Mouse (Mus musculus) MEL-GATA-1-ER (cell line): ENCODE results near the gene Tcp11l2.

ENCODE experiments used
- DNase-seq: peaks from one replicate; pipeline ENCODE4 v3.0.0-alpha.2; 2012; ENCODE audit warnings: low read depth; ENCODE audit errors: extremely low read depth

Tcp11l2 gene

GRCm38 (mm10) chr10:84576395-84577070 lies at the start of gene Tcp11l2:
Gene Tcp11l2 (plus strand): TSS chr10:84576626.
- DNase-seq, result peak; percentile 74

- no peak for DNase-seq
These were observed 49.4 kb upstream of the Tcp11l2 start for GRCm38 (mm10) chr10:84527070-84527469.

- no peak for DNase-seq
These were observed 48.8 kb upstream of the Tcp11l2 start for GRCm38 (mm10) chr10:84527631-84528030.

- DNase-seq, result no peak
These were observed 46.0 kb upstream of the Tcp11l2 start for GRCm38 (mm10) chr10:84530388-84530787.

GRCm38 (mm10) chr10:84531576-84531975 lies 44.9 kb upstream of the Tcp11l2 start:
- DNase-seq, result no peak

GRCm38 (mm10) chr10:84532191-84532889 lies 44.1 kb upstream of the Tcp11l2 start:
- DNase-seq, result no peak

- no peak for DNase-seq
These were observed 43.2 kb upstream of the Tcp11l2 start for GRCm38 (mm10) chr10:84532911-84533882.

- DNase-seq, result no peak
These were observed 42.3 kb upstream of the Tcp11l2 start, which contains the start of gene Ckap4 for GRCm38 (mm10) chr10:84533912-84534671. Gene Ckap4 (minus strand): TSS chr10:84534062.

GRCm38 (mm10) chr10:84535458-84535857 lies 41.0 kb upstream of the Tcp11l2 start:
- DNase-seq, result no peak

- no peak for DNase-seq
These were observed 40.6 kb upstream of the Tcp11l2 start for GRCm38 (mm10) chr10:84535859-84536258.

- no peak for DNase-seq
These were observed 36.8 kb upstream of the Tcp11l2 start for GRCm38 (mm10) chr10:84539651-84540050.

- DNase-seq, result no peak
These were observed 33.4 kb upstream of the Tcp11l2 start for GRCm38 (mm10) chr10:84542802-84543658.

- DNase-seq, result no peak
These were observed 31.4 kb upstream of the Tcp11l2 start for GRCm38 (mm10) chr10:84544841-84545610.

GRCm38 (mm10) chr10:84549146-84549919 lies 27.1 kb upstream of the Tcp11l2 start:
- DNase-seq, result no peak

GRCm38 (mm10) chr10:84549920-84550293 lies 26.5 kb upstream of the Tcp11l2 start:
- DNase-seq, result peak; percentile 91

- DNase-seq, result no peak
These were observed 24.6 kb upstream of the Tcp11l2 start for GRCm38 (mm10) chr10:84551846-84552245.

- DNase-seq, result no peak
These were observed 23.9 kb upstream of the Tcp11l2 start for GRCm38 (mm10) chr10:84552477-84552876.

GRCm38 (mm10) chr10:84554291-84555009 lies 22.0 kb upstream of the Tcp11l2 start:
- DNase-seq, result no peak
